Mouse (Mus musculus) MEL (cell line): ENCODE data around the gene Sort1. TPM values are rescaled to one million over a fixed set of nuclear protein-coding genes. Genes with fewer than 3 reads are reported as not detected.

Experiments used
- DNase-seq: peaks from one replicate; pipeline ENCODE4 v3.0.0; 2011; ENCODE audit warnings: low read depth, low spot score
- H3K27ac ChIP-seq: 2 replicates; pipeline ENCODE4 v1.5.1; 2012; ENCODE audit warnings: low read depth, mild to moderate bottlenecking, control low read depth, low read length, moderate library complexity; ENCODE audit not compliant: control insufficient read depth
- H3K27me3 ChIP-seq, 2 experiments: fragments of 150-350 bp in 1 of 2; sonication (generic) in 1 of 2; 2 replicates each; pipeline ENCODE4 v1.6.1; 2012; ENCODE audit warnings: low read length in 2 of 2, mild to moderate bottlenecking in 2 of 2, improper control_type of control experiment in 1 of 2, moderate library complexity in 1 of 2; ENCODE audit not compliant: insufficient read depth in 2 of 2, control insufficient read depth in 1 of 2
- H3K36me3 ChIP-seq, 2 experiments: 2 replicates each; pipeline ENCODE4 v1.6.1; 2012 to 2014; ENCODE audit warnings: low read length in 2 of 2, improper control_type of control experiment in 1 of 2, inconsistent platforms in 1 of 2, mild to moderate bottlenecking in 1 of 2; ENCODE audit not compliant: insufficient read depth in 2 of 2, control insufficient read depth in 1 of 2
- H3K4me1 ChIP-seq, 2 experiments: fragments of 150-350 bp in 1 of 2; sonication (generic) in 1 of 2; 2 replicates each; pipeline ENCODE4 v1.6.1; 2012; ENCODE audit warnings: low read length in 2 of 2, improper control_type of control experiment in 1 of 2, mild to moderate bottlenecking in 1 of 2; ENCODE audit not compliant: insufficient read depth in 2 of 2, control insufficient read depth in 1 of 2
- H3K4me3 ChIP-seq, 2 experiments: fragments of 150-350 bp in 1 of 2; sonication (generic) in 1 of 2; 2 replicates each; pipeline ENCODE4 v1.5.1; 2012; ENCODE audit warnings: low read depth in 2 of 2, low read length in 2 of 2, mild to moderate bottlenecking in 2 of 2, moderate library complexity in 2 of 2, control low read depth in 1 of 2, improper control_type of control experiment in 1 of 2; ENCODE audit not compliant: control insufficient read depth in 1 of 2, insufficient read depth in 1 of 2
- H3K79me2 ChIP-seq: 2 replicates; pipeline ENCODE4 v1.6.1; 2012; ENCODE audit warnings: mild to moderate bottlenecking, low read length, moderate library complexity; ENCODE audit not compliant: control insufficient read depth, poor library complexity, insufficient read depth
- H3K9ac ChIP-seq: 2 replicates; pipeline ENCODE4 v1.6.1; 2012; ENCODE audit warnings: low read depth, mild to moderate bottlenecking, control low read depth, low read length, moderate library complexity; ENCODE audit not compliant: control insufficient read depth, poor library complexity, severe bottlenecking
- H3K9me3 ChIP-seq: fragments of 150-350 bp; sonication (generic); replicated peaks from 2 replicates; pipeline ENCODE4 v1.6.1; 2012; ENCODE audit warnings: mild to moderate bottlenecking, low read length, improper control_type of control experiment, moderate library complexity; ENCODE audit not compliant: insufficient read depth
- CHD2 ChIP-seq: IDR thresholded peaks from 2 replicates; pipeline ENCODE4 v1.6.1; 2011; ENCODE audit warnings: low read length, improper control_type of control experiment
- EP300 ChIP-seq, 2 experiments: IDR thresholded peaks; 2 replicates each; pipeline ENCODE4 v1.6.1; 2011; ENCODE audit warnings: improper control_type of control experiment in 2 of 2, low read length in 2 of 2, low read depth in 1 of 2, mild to moderate bottlenecking in 1 of 2
- ETS1 ChIP-seq: IDR thresholded peaks from 2 replicates; pipeline ENCODE4 v1.6.1; 2012; ENCODE audit warnings: low read depth, mild to moderate bottlenecking, inconsistent platforms, low read length, improper control_type of control experiment, moderate library complexity
- GATA1 ChIP-seq: IDR thresholded peaks from 2 replicates; pipeline ENCODE4 v1.6.1; 2011; ENCODE audit warnings: low read depth, low read length, improper control_type of control experiment
- HCFC1 ChIP-seq: IDR thresholded peaks from 2 replicates; pipeline ENCODE4 v1.6.1; 2012; ENCODE audit warnings: low read depth, mild to moderate bottlenecking, inconsistent platforms, low read length, improper control_type of control experiment, moderate library complexity
- POLR2A ChIP-seq, 2 experiments: IDR thresholded peaks; 2 replicates each; pipeline ENCODE4 v1.6.1; 2011 to 2012; ENCODE audit warnings: low read length in 2 of 2, mild to moderate bottlenecking in 2 of 2, control low read depth in 1 of 2, improper control_type of control experiment in 1 of 2, low read depth in 1 of 2, moderate library complexity in 1 of 2; ENCODE audit not compliant: control insufficient read depth in 1 of 2, insufficient read depth in 1 of 2, poor library complexity in 1 of 2
- RAD21 ChIP-seq: IDR thresholded peaks from 2 replicates; pipeline ENCODE4 v1.6.1; 2011; ENCODE audit warnings: mild to moderate bottlenecking, low read depth, low read length, improper control_type of control experiment
- RCOR1 ChIP-seq: IDR thresholded peaks from 2 replicates; pipeline ENCODE4 v1.6.1; 2012; ENCODE audit warnings: low read depth, mild to moderate bottlenecking, inconsistent platforms, low read length, improper control_type of control experiment
- SIN3A ChIP-seq: IDR thresholded peaks from 2 replicates; pipeline ENCODE4 v1.6.1; 2012; ENCODE audit warnings: low read length, improper control_type of control experiment, inconsistent platforms
- USF2 ChIP-seq, 2 experiments: IDR thresholded peaks; 2 replicates each; pipeline ENCODE4 v1.6.1; 2011 to 2012; ENCODE audit warnings: improper control_type of control experiment in 2 of 2, low read length in 2 of 2, borderline replicate concordance in 1 of 2, inconsistent platforms in 1 of 2, low read depth in 1 of 2, mild to moderate bottlenecking in 1 of 2; ENCODE audit not compliant: insufficient read depth in 1 of 2
- polyA plus RNA-seq, 2 experiments: library from polyadenylated mRNA; stranded (reverse) in 1 of 2; unstranded in 1 of 2; fragments of >175 nt in 1 of 2; fragments of >200 nt in 1 of 2; gene quantifications; 2 replicates each; pipeline versions ENCODE4 v1.2.1 to v1.2.4; 2012; ENCODE audit warnings: low replicate concordance in 2 of 2, low read depth in 1 of 2; ENCODE audit not compliant: insufficient read length in 2 of 2, insufficient read depth in 1 of 2, missing spikeins in 1 of 2
- total RNA-seq: library from RNA; depleted of rRNA; stranded (reverse); fragments of 300-350 nt; gene quantifications from 2 replicates; pipeline ENCODE4 v1.2.3, GENCODE M21; 2012

Sort1 gene
- total and polyA plus RNA-seq, 3 experiments, result 10.2 to 28.3 (median 22.7) TPM

GRCm38 (mm10) chr3:108314038-108314675, 30.3 kb downstream of the Sort1 start:
- H3K36me3 ChIP-seq, result peaks cover 0 to 3% of the 10 kb centered on the region in 2 experiments; a peak in 1 of 4 replicates
- H3K4me3 ChIP-seq, result no peak overlapping the region
- DNase-seq, result no peak
- H3K27me3 ChIP-seq, result no peaks in the 10 kb centered on the region
- H3K9ac ChIP-seq, result no peak overlapping the region
- H3K9me3 ChIP-seq, result no peaks in the 10 kb centered on the region
- no peak; the same call in 1 of the 2 replicates for TF ChIP-seq ETS1
- 0 out of 2 replicates have a peak, but pooled peaks have one; percentile 27 for TF ChIP-seq GATA1
- no peak for TF ChIP-seq RCOR1
- peak; percentile 39 to 47; a peak in 1 of 4 replicates for TF ChIP-seq EP300 (IDR thresholded peaks at IDR 0.05; ENCODE audit: low read depth in 1 of 2, low read length in 2 of 2)
- TF ChIP-seq RAD21, result no peak
- no peak for TF ChIP-seq HCFC1
- TF ChIP-seq SIN3A, result peak; percentile 15; the same call in 1 of the 2 replicates
- no peak for TF ChIP-seq USF2 (IDR thresholded peaks at IDR 0.05; ENCODE audit: borderline replicate concordance in 1 of 2, insufficient read depth in 1 of 2, low read depth in 1 of 2, low read length in 2 of 2)
- no peak for TF ChIP-seq CHD2
- peaks cover 6 to 10% of the 10 kb centered on the region in 2 experiments; a peak in 3 of 4 replicates for H3K4me1 ChIP-seq
- H3K79me2 ChIP-seq, result no peaks in the 10 kb centered on the region
- no peak overlapping the region for H3K27ac ChIP-seq

GRCm38 (mm10) chr3:108318517-108318916, 34.6 kb downstream of the Sort1 start:
- DNase-seq, result no peak
- no peaks in the 10 kb centered on the region for H3K27me3 ChIP-seq
- H3K4me1 ChIP-seq, result peaks cover 6 to 15% of the 10 kb centered on the region in 2 experiments
- no peak overlapping the region for H3K27ac ChIP-seq
- H3K79me2 ChIP-seq, result no peaks in the 10 kb centered on the region
- peaks cover 0 to 3% of the 10 kb centered on the region in 2 experiments; a peak in 1 of 4 replicates for H3K36me3 ChIP-seq
- H3K4me3 ChIP-seq, result no peak overlapping the region
- no peaks in the 10 kb centered on the region for H3K9me3 ChIP-seq
- no peak for TF ChIP-seq POLR2A (IDR thresholded peaks at IDR 0.05; ENCODE audit: control insufficient read depth in 1 of 2, insufficient read depth in 1 of 2, low read depth in 1 of 2, low read length in 2 of 2, poor library complexity in 1 of 2)
- 0 out of 2 replicates have a peak, but pooled peaks have one; percentile 8 for TF ChIP-seq RCOR1
- H3K9ac ChIP-seq, result no peak overlapping the region

GRCm38 (mm10) chr3:108321671-108322070, 37.8 kb downstream of the Sort1 start:
- no peak overlapping the region for H3K27ac ChIP-seq
- peaks cover 0 to 4% of the 10 kb centered on the region in 2 experiments; a peak in 3 of 4 replicates for H3K4me1 ChIP-seq
- no peak for DNase-seq
- no peaks in the 10 kb centered on the region for H3K36me3 ChIP-seq
- no peak overlapping the region for H3K9ac ChIP-seq
- H3K27me3 ChIP-seq, result no peaks in the 10 kb centered on the region
- no peak overlapping the region for H3K4me3 ChIP-seq
- no peaks in the 10 kb centered on the region for H3K9me3 ChIP-seq
- TF ChIP-seq RCOR1, result no peak
- 0 out of 2 replicates have a peak, but pooled peaks have one; percentile 32 for TF ChIP-seq GATA1
- TF ChIP-seq, all 39 proteins: peak for 1
- no peaks in the 10 kb centered on the region for H3K79me2 ChIP-seq
